Mouse (Mus musculus): ENCODE data around the gene Dupd1. TPM values are rescaled to one million over a fixed set of nuclear protein-coding genes. Genes with fewer than 3 reads are reported as not detected.

Gene Dupd1
- polyA plus RNA-seq, 1 experiment from 2014 or later, result 0.54 TPM

- Histone ChIP-seq H3K9me3 (replicated peaks; ENCODE audit: control insufficient read depth, low read length) (no peaks in the 10 kb centered on the region), H3K4me2 (ENCODE audit: low read depth, low read length) (no peak overlapping the region), H3K9ac (ENCODE audit: low read length) (no peak overlapping the region), H3K27me3 (ENCODE audit: control insufficient read depth, insufficient read depth, low read length) (peaks cover 5% of the 10 kb centered on the region), H3K4me1 (ENCODE audit: control insufficient read depth, insufficient read depth, low read length) (peaks cover 14% of the 10 kb centered on the region), H3K36me3 (ENCODE audit: control insufficient read depth, insufficient read depth) (no peaks in the 10 kb centered on the region), H3K4me3 (ENCODE audit: low read length) (no peak overlapping the region), H3K27ac (ENCODE audit: low read length) (no peak overlapping the region)
- ATAC-seq (replicated peaks; ENCODE audit: extremely low read depth, insufficient read depth, low FRiP score), result no peak
- 91% methylated on average over 10 of the region's 10 CpGs for WGBS
These were observed 28.8 kb downstream of the Dupd1 start for GRCm38 (mm10) chr14:21685411-21686146.

- H3K4me1 ChIP-seq (ENCODE audit: control insufficient read depth, insufficient read depth, low read length), result peaks cover 26% of the 10 kb centered on the region
- no peak overlapping the region for H3K4me2 ChIP-seq (ENCODE audit: low read depth, low read length)
- no peak overlapping the region for H3K27ac ChIP-seq (ENCODE audit: low read length)
- WGBS, result 63% methylated on average over 4 of the region's 4 CpGs
- H3K9ac ChIP-seq (ENCODE audit: low read length), result no peak overlapping the region
- H3K4me3 ChIP-seq (ENCODE audit: low read length), result no peak overlapping the region
- H3K36me3 ChIP-seq (ENCODE audit: control insufficient read depth, insufficient read depth), result no peaks in the 10 kb centered on the region
- H3K27me3 ChIP-seq (ENCODE audit: control insufficient read depth, insufficient read depth, low read length), result peaks cover 5% of the 10 kb centered on the region
- H3K9me3 ChIP-seq (replicated peaks; ENCODE audit: control insufficient read depth, low read length), result no peaks in the 10 kb centered on the region
- no peak for ATAC-seq (replicated peaks; ENCODE audit: extremely low read depth, insufficient read depth, low FRiP score)
These were observed 30.5 kb downstream of the Dupd1 start for GRCm38 (mm10) chr14:21683834-21684233.

- Histone ChIP-seq H3K4me3 (ENCODE audit: low read length) (no peak overlapping the region), H3K36me3 (ENCODE audit: control insufficient read depth, insufficient read depth) (no peaks in the 10 kb centered on the region), H3K9me3 (replicated peaks; ENCODE audit: control insufficient read depth, low read length) (no peaks in the 10 kb centered on the region), H3K27ac (ENCODE audit: low read length) (no peak overlapping the region), H3K9ac (ENCODE audit: low read length) (no peak overlapping the region), H3K4me1 (ENCODE audit: control insufficient read depth, insufficient read depth, low read length) (peaks cover 26% of the 10 kb centered on the region), H3K4me2 (ENCODE audit: low read depth, low read length) (peak overlapping the region; percentile 52), H3K27me3 (ENCODE audit: control insufficient read depth, insufficient read depth, low read length) (peaks cover 3% of the 10 kb centered on the region)
- WGBS, result 4% methylated on average over 9 of the region's 9 CpGs
- peak; percentile 33; the same call in 1 of the 2 replicates for ATAC-seq (replicated peaks; ENCODE audit: extremely low read depth, insufficient read depth, low FRiP score)
These were observed 31.7 kb downstream of the Dupd1 start for GRCm38 (mm10) chr14:21682681-21683129.

DNA sequence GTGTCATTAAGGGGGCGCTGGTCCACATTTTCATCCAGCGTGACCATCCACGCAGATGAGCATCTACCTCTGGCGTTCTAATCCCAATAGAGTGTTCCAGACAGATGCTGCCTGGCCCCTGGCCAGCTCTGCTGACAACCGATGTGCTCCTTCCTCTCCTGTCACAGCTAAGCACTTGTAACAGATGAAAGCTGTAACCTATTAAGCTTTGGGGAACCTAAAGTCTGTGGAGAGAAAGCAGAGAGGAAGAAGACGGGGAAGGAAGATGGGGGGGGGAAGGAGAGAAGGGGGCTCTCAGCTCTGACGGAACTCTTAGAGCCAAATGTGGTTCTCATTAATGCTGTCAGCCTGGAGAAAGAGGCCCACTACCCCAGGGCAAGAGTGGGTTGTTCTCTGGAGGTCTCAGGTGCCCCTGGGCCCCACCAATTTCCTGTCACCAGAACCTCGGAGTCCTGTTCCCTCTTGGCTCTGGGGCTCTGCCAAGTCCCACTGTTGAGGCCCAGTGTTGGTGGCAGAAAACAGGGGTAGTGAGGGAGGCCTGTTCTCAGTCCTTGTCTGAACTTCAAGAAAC is 34.7 kb downstream of the Dupd1 start:
- WGBS, result 23% methylated on average over 8 of the region's 8 CpGs
- Histone ChIP-seq H3K36me3 (ENCODE audit: control insufficient read depth, insufficient read depth) (no peaks in the 10 kb centered on the region), H3K4me1 (ENCODE audit: control insufficient read depth, insufficient read depth, low read length) (peaks cover 30% of the 10 kb centered on the region), H3K4me2 (ENCODE audit: low read depth, low read length) (no peak overlapping the region), H3K9me3 (replicated peaks; ENCODE audit: control insufficient read depth, low read length) (no peaks in the 10 kb centered on the region), H3K9ac (ENCODE audit: low read length) (0 out of 2 replicates have a peak overlapping the region, but pooled peaks have one; percentile 17), H3K27ac (ENCODE audit: low read length) (no peak overlapping the region), H3K4me3 (ENCODE audit: low read length) (no peak overlapping the region), H3K27me3 (ENCODE audit: control insufficient read depth, insufficient read depth, low read length) (no peaks in the 10 kb centered on the region)
- no peak for ATAC-seq (replicated peaks; ENCODE audit: extremely low read depth, insufficient read depth, low FRiP score)

GRCm38 (mm10) chr14:21678509-21679285 is 35.7 kb downstream of the Dupd1 start:
- H3K27ac ChIP-seq (ENCODE audit: low read length), result no peak overlapping the region
- no peak for ATAC-seq (replicated peaks; ENCODE audit: extremely low read depth, insufficient read depth, low FRiP score)
- H3K36me3 ChIP-seq (ENCODE audit: control insufficient read depth, insufficient read depth), result no peaks in the 10 kb centered on the region
- no peaks in the 10 kb centered on the region for H3K27me3 ChIP-seq (ENCODE audit: control insufficient read depth, insufficient read depth, low read length)
- H3K4me2 ChIP-seq (ENCODE audit: low read depth, low read length), result no peak overlapping the region
- no peak overlapping the region for H3K4me3 ChIP-seq (ENCODE audit: low read length)
- H3K9me3 ChIP-seq (replicated peaks; ENCODE audit: control insufficient read depth, low read length), result no peaks in the 10 kb centered on the region
- peaks cover 31% of the 10 kb centered on the region for H3K4me1 ChIP-seq (ENCODE audit: control insufficient read depth, insufficient read depth, low read length)
- WGBS, result 42% methylated on average over 7 of the region's 7 CpGs
- no peak overlapping the region for H3K9ac ChIP-seq (ENCODE audit: low read length)

- Histone ChIP-seq H3K4me2 (ENCODE audit: low read depth, low read length) (no peak overlapping the region), H3K4me1 (ENCODE audit: control insufficient read depth, insufficient read depth, low read length) (peaks cover 25% of the 10 kb centered on the region), H3K4me3 (ENCODE audit: low read length) (no peak overlapping the region), H3K36me3 (ENCODE audit: control insufficient read depth, insufficient read depth) (no peaks in the 10 kb centered on the region), H3K9ac (ENCODE audit: low read length) (no peak overlapping the region), H3K9me3 (replicated peaks; ENCODE audit: control insufficient read depth, low read length) (no peaks in the 10 kb centered on the region), H3K27me3 (ENCODE audit: control insufficient read depth, insufficient read depth, low read length) (no peaks in the 10 kb centered on the region), H3K27ac (ENCODE audit: low read length) (no peak overlapping the region)
- 79% methylated on average over 2 of the region's 2 CpGs for WGBS
- no peak for ATAC-seq (replicated peaks; ENCODE audit: extremely low read depth, insufficient read depth, low FRiP score)
These were observed 38.2 kb downstream of the Dupd1 start for GRCm38 (mm10) chr14:21676223-21676622.

GRCm38 (mm10) chr14:21674471-21674870 is 39.9 kb downstream of the Dupd1 start:
- Histone ChIP-seq H3K4me1 (ENCODE audit: control insufficient read depth, insufficient read depth, low read length) (peaks cover 14% of the 10 kb centered on the region), H3K27me3 (ENCODE audit: control insufficient read depth, insufficient read depth, low read length) (no peaks in the 10 kb centered on the region), H3K4me3 (ENCODE audit: low read length) (no peak overlapping the region), H3K4me2 (ENCODE audit: low read depth, low read length) (no peak overlapping the region), H3K9ac (ENCODE audit: low read length) (no peak overlapping the region), H3K27ac (ENCODE audit: low read length) (no peak overlapping the region), H3K36me3 (ENCODE audit: control insufficient read depth, insufficient read depth) (peaks cover 7% of the 10 kb centered on the region), H3K9me3 (replicated peaks; ENCODE audit: control insufficient read depth, low read length) (no peaks in the 10 kb centered on the region)
- ATAC-seq (replicated peaks; ENCODE audit: extremely low read depth, insufficient read depth, low FRiP score), result no peak
- WGBS, result 51% methylated on average over 5 of the region's 5 CpGs

- Histone ChIP-seq H3K4me2 (ENCODE audit: low read depth, low read length) (no peak overlapping the region), H3K9me3 (replicated peaks; ENCODE audit: control insufficient read depth, low read length) (no peaks in the 10 kb centered on the region), H3K4me1 (ENCODE audit: control insufficient read depth, insufficient read depth, low read length) (peaks cover 12% of the 10 kb centered on the region), H3K9ac (ENCODE audit: low read length) (no peak overlapping the region), H3K36me3 (ENCODE audit: control insufficient read depth, insufficient read depth) (peaks cover 18% of the 10 kb centered on the region), H3K27me3 (ENCODE audit: control insufficient read depth, insufficient read depth, low read length) (no peaks in the 10 kb centered on the region), H3K27ac (ENCODE audit: low read length) (no peak overlapping the region), H3K4me3 (ENCODE audit: low read length) (no peak overlapping the region)
- no peak for ATAC-seq (replicated peaks; ENCODE audit: extremely low read depth, insufficient read depth, low FRiP score)
- WGBS, result 81% methylated on average over 4 of the region's 4 CpGs
These were observed 41.3 kb downstream of the Dupd1 start for GRCm38 (mm10) chr14:21673100-21673499.

Data from heart, embryonic 16.5 days (tissue).